Mouse (Mus musculus) hindbrain, embryonic 11.5 days (tissue): ENCODE data around the gene Gabarapl2. TPM values are rescaled to one million over a fixed set of nuclear protein-coding genes. Genes with fewer than 3 reads are reported as not detected.
"Not testable (repeated sequence)": the region's sequence is repeated elsewhere in the genome, so short reads cannot be mapped to it uniquely, and the experiment has no call there.

Experiments used
- ATAC-seq: fragments of 200-750 bp; cut with Nextera tagmentation; 2 replicates; pipeline ENCODE4 v1.8.0; 2017; ENCODE audit warnings: mild to moderate bottlenecking, moderate TSS enrichment, moderate library complexity; ENCODE audit not compliant: low FRiP score
- DNase-seq: peaks from one replicate; pipeline ENCODE4 v3.0.0-alpha.2; 2015; ENCODE audit warnings: low spot score
- H3K27ac ChIP-seq: fragments of 300-500 bp; sonication (generic); 2 replicates; pipeline ENCODE4 v1.5.1; 2014; ENCODE audit warnings: mild to moderate bottlenecking, low read depth, low read length
- H3K27me3 ChIP-seq: fragments of 300-500 bp; sonication (generic); 2 replicates; pipeline ENCODE4 v1.6.1; 2014; ENCODE audit warnings: mild to moderate bottlenecking, low read length, moderate library complexity, mixed read lengths; ENCODE audit not compliant: control insufficient read depth, insufficient read depth
- H3K36me3 ChIP-seq: fragments of 300-500 bp; sonication (generic); 2 replicates; pipeline ENCODE4 v1.6.1; 2014; ENCODE audit warnings: mild to moderate bottlenecking, low read length, moderate library complexity, mixed read lengths; ENCODE audit not compliant: control insufficient read depth, insufficient read depth
- H3K4me1 ChIP-seq: fragments of 300-500 bp; sonication (generic); replicated peaks from 2 replicates; pipeline ENCODE4 v1.6.1; 2014; ENCODE audit warnings: low read length, mixed read lengths; ENCODE audit not compliant: control insufficient read depth, insufficient read depth
- H3K4me2 ChIP-seq: fragments of 300-500 bp; sonication (generic); replicated peaks from 2 replicates; pipeline ENCODE4 v1.6.1; 2014; ENCODE audit warnings: mild to moderate bottlenecking, low read depth, low read length
- H3K4me3 ChIP-seq: fragments of 300-500 bp; sonication (generic); 2 replicates; pipeline ENCODE4 v1.5.1; 2014; ENCODE audit warnings: low read depth, low read length
- H3K9ac ChIP-seq: fragments of 300-500 bp; sonication (generic); 2 replicates; pipeline ENCODE4 v1.6.1; 2014; ENCODE audit warnings: low read depth, low read length
- H3K9me3 ChIP-seq: fragments of 300-500 bp; sonication (generic); 2 replicates; pipeline ENCODE4 v1.6.1; 2016; ENCODE audit warnings: low read length; ENCODE audit not compliant: control insufficient read depth
- WGBS: fragments of 180-500 bp; shearing (Covaris S2); extraction: QIAGEN DNeasy Blood & Tissue Kit; methylation state at CpG from one replicate; pipeline ENCODE4 v1.1.7; 2014; 5-methylcytosine and 5-hydroxymethylcytosine counted together
- polyA plus RNA-seq: library from polyadenylated mRNA; unstranded; fragments of >200 nt; fragmentation: Nextera tagmentation; extraction: Ambion mirVana; gene quantifications from 2 replicates; pipeline ENCODE4 v1.2.1, GENCODE M21; 2014

Gene Gabarapl2
- polyA plus RNA-seq, 1 experiment from 2014 or later, result 351 TPM

DNA sequence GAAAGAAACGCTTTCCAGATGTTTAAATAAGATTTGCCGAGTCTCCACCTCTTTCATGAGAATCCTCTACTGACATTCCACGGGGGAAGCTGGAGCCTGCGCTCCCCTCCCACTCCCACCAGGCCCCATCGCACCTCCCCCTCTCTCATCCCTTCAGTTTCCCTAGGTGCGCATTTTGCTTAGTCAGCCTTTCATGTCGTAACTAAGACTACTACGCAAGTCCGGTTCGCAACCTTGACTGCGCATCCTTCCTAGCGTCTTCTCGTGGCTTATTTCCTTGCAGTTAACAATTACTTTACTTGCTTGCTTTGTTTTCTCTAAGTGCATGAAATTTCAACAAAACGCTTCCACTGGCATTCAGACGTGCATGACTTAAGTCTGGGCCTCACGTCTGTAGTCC, 8.8 kb upstream of the Gabarapl2 start:
- no peaks in the 10 kb centered on the region for H3K36me3 ChIP-seq
- H3K4me1 ChIP-seq, result peaks cover 3% of the 10 kb centered on the region; the same call in 1 of the 2 replicates
- DNase-seq (no peak), ATAC-seq (no peak)
- no peak overlapping the region for H3K9ac ChIP-seq
- no peak overlapping the region for H3K27ac ChIP-seq
- no peak overlapping the region for H3K4me3 ChIP-seq
- no peaks in the 10 kb centered on the region for H3K27me3 ChIP-seq
- no peaks in the 10 kb centered on the region for H3K9me3 ChIP-seq
- H3K4me2 ChIP-seq, result no peak overlapping the region
- WGBS, result 80% methylated on average over 16 of the region's 16 CpGs

DNA sequence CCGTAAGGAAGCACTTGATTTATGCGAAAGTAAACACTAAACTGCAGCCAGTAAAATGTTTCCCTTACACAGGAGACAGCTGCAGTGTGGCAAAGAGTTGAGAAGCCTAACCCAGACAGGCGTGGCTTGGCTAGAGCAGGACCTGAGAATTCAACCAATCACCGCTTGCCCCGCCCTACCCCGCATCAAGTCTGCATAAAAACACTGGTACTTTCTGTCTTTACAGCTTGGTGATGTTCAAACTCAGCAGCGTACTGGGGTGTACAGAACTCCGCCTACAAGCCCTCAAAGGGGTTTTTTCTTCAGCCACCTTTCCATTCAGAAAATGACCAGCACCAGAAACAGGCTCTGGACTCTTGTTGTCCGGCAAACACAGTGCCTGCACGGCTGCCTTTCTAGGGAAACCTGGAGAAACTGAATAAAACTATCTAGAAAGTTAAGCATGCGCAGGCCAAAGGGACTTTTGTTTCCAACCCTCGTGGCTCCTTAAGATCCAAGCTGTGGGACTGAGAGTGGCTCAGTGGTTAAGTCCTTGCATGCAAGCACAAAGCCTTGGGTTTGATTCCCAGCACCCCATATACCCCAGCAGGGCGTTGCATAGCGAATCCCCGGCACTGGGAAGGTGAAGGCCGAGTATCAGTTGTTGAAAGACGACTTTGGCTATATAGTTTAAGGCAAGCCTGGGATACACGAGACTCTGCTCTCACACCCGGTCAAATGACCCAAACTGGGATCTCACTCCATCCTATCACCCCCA, 7.7 kb upstream of the Gabarapl2 start:
- Histone ChIP-seq H3K4me1 (peaks cover 3% of the 10 kb centered on the region; the same call in 1 of the 2 replicates), H3K4me2 (peak overlapping the region; percentile 80), H3K4me3 (peak overlapping the region; percentile 77), H3K27me3 (no peaks in the 10 kb centered on the region), H3K27ac (peak overlapping the region; percentile 86), H3K9me3 (no peaks in the 10 kb centered on the region), H3K36me3 (no peaks in the 10 kb centered on the region), H3K9ac (peak overlapping the region; percentile 86)
- peak; percentile 56 for DNase-seq
- WGBS, result 27% methylated on average over 19 of the region's 19 CpGs
- peak; percentile 22; the same call in 1 of the 2 replicates for ATAC-seq

DNA sequence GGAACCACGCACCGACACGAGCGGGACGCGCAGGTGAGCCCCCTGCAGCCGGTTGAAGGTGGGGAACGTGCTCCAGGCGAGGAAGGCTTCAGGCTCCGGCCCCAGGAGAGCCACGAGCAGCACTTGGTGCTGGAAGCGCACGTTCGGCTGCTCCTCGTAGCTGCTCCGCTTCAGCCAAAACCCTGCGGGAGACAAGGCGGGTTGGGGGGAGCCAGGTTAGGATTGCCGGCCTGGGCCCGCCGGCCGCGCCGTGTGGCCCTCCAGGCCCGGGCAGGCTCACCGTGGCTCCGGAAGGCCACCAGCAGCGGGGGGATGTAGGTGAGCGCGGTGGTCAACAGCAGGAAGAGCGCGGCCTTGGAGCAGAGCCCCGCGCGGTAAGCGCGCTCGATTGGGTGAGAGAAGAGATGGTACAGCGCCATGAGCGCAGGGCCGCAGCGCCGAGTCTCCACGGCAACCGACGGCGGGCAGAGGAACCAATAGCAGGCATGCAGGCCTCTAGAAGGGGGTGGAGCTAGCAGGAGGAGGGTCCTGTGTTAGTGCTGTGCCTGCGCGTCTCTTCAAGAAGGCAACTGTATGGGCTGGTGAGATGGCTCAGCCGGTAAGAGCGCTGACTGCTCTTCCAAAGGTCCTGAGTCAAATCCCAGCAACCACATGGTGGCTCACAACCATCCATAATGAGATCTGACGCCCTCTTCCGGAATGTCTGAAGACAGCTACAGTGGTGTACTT, 7.0 kb upstream of the Gabarapl2 start, which contains the start of gene Tmem231:
Gene Tmem231 (minus strand): TSS at position 534 of the 729 bp plus-strand sequence.
- H3K27ac ChIP-seq, result peak within 1 kb of the TSS; percentile 86
- no peaks in the 10 kb centered on the region for H3K36me3 ChIP-seq
- no peaks in the 10 kb centered on the region for H3K9me3 ChIP-seq
- peak within 1 kb of the TSS; percentile 80 for H3K4me2 ChIP-seq
- ATAC-seq (peak; percentile 99), DNase-seq (peak; percentile 93)
- under 1% methylated on average over 53 of the region's 53 CpGs for WGBS
- no peaks in the 10 kb centered on the region for H3K27me3 ChIP-seq
- H3K4me3 ChIP-seq, result peak within 1 kb of the TSS; percentile 77
- peak within 1 kb of the TSS; percentile 86 for H3K9ac ChIP-seq
- H3K4me1 ChIP-seq, result peaks cover 3% of the 10 kb centered on the region; the same call in 1 of the 2 replicates

DNA sequence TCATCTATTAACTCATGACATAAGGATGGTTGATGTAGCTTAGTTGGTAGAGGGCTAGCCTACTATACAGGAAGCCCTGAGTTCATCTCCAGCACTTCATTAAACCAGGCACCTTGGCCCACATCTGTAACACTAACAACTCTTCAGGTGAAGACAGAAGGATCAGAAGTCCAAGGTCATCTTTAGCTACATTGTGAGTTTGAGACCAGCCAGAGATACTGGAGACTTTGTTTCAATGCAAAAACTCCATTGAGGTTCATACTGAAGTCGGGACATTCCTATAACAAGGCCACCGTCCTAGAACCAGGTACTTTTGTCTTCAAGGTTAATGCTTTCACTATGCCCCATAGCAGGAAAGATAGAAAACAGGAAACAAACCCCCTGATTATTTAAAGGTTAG, 6.3 kb upstream of the Gabarapl2 start:
- ATAC-seq (no peak), DNase-seq (no peak)
- Histone ChIP-seq H3K27ac (no peak overlapping the region), H3K4me3 (no peak overlapping the region), H3K9ac (no peak overlapping the region), H3K36me3 (no peaks in the 10 kb centered on the region), H3K27me3 (no peaks in the 10 kb centered on the region), H3K4me1 (peaks cover 3% of the 10 kb centered on the region; the same call in 1 of the 2 replicates), H3K4me2 (no peak overlapping the region), H3K9me3 (no peaks in the 10 kb centered on the region)
- 89% methylated on average over 2 of the region's 2 CpGs for WGBS

DNA sequence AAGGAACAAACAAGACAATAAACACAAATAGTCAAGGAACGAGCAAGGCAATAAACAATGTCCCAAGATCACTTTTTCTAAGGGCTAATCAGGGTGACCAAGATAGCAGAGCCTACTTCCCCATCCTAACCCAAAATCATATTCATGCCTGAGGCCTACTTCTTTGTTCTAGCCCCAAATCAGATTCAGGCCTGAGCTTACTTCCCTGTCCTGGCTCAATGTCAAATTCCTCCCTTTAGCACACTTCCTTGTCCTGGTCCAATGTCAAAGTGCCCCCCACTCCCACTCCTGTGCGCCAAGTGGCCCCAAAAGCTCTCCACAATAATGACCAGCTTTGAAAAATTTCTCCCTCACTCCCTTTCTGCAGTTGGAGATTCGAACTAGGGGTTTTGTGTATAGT, 3.3 kb upstream of the Gabarapl2 start:
- Histone ChIP-seq H3K36me3 (no peaks in the 10 kb centered on the region), H3K4me1 (peaks cover 10% of the 10 kb centered on the region), H3K9me3 (no peaks in the 10 kb centered on the region), H3K4me3 (no peak overlapping the region), H3K27me3 (no peaks in the 10 kb centered on the region), H3K9ac (no peak overlapping the region), H3K4me2 (no peak overlapping the region), H3K27ac (no peak overlapping the region)
- DNase-seq, result no peak
- ATAC-seq, result no peak
- 68% methylated on average over 3 of the region's 3 CpGs for WGBS

DNA sequence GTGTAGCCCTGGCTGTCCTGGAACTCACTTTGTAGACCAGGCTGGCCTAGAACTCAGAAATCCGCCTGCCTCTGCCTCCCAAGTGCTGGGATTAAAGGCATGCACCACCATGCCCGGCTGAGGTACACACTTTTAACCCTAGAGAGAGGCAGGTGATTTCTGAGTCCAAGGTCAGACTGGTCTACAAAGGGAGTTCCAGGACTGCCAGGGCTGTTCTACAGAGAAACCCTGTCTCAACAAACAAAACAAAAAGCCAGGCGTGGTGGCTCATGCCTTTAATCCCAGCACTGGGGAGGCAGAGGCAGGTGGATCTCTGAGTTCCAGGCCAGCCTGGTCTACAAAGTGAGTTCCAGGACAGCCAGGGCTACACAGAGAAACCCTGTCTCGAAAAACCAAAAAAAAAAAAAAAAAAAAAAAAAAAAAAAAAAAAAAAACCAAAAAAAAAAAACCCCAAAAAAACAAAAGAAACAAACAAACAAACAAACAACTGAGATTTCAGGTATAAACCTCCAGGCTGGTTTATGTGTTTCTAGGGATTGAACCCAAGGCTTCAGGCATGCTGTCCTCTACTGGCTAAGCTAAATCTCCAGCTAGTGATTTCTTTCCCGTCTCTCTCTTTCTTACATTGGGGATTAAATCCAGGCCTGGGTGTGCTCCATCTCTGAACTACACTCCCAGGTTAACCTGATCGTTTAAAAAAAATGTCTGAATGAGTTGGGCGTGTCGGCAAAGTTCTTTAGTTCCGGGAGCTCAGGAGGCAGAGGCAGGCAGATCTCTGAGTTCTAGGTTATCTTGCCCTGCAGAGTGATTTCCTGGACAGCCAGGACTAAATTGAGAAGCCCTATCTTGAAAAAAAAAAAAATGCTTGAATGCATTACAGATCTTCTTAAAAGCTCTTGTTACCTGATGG, 2.2 kb upstream of the Gabarapl2 start:
- H3K4me1 ChIP-seq, H3K9me3 ChIP-seq, DNase-seq, H3K27me3 ChIP-seq, H3K36me3 ChIP-seq, H3K4me2 ChIP-seq, H3K9ac ChIP-seq, ATAC-seq, H3K4me3 ChIP-seq, H3K27ac ChIP-seq: not testable (repeated sequence)
- 88% methylated on average over 8 of the region's 9 CpGs for whole genome bisulfite sequencing

DNA sequence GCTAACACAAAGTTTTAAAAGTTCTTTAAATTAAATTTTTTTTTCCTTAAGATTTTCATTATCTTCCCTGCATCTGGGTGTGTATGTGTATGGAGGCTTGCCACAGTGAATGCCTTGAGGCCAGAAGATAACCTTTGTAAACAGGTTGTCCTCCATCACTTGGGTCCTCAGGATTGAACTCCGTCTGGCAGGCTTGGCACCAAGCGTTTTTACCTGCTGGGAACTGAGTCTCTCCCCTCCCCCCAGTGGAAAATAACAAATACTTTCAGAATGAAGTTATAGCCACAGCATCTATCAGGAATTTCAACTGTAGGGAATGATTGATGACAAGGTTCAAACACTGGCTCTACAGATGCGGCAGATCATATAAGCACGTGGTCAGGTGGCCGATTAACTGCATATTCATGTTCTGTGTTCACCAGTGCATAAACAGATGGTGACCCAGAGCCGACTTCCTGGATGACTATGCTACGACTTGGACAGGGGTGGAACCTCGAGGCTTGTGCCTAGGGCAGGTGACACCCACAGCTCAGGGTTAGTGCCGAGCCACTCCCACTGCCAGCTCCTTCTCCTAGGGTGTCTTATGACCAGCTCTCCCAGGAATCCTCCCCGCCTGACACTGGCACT, 874 bp upstream of the Gabarapl2 start:
- ATAC-seq (peak; percentile 75), DNase-seq (peak; percentile 25)
- H3K36me3 ChIP-seq, result no peaks in the 10 kb centered on the region
- H3K27ac ChIP-seq, result no peak overlapping the region
- WGBS, result 17% methylated on average over 10 of the region's 10 CpGs
- peak overlapping the region; percentile 45; the same call in 1 of the 2 replicates for H3K9ac ChIP-seq
- H3K4me1 ChIP-seq, result peaks cover 7% of the 10 kb centered on the region
- H3K4me3 ChIP-seq, result peak overlapping the region; percentile 96
- H3K4me2 ChIP-seq, result peak overlapping the region; percentile 87
- H3K27me3 ChIP-seq, result no peaks in the 10 kb centered on the region
- H3K9me3 ChIP-seq, result no peaks in the 10 kb centered on the region

DNA sequence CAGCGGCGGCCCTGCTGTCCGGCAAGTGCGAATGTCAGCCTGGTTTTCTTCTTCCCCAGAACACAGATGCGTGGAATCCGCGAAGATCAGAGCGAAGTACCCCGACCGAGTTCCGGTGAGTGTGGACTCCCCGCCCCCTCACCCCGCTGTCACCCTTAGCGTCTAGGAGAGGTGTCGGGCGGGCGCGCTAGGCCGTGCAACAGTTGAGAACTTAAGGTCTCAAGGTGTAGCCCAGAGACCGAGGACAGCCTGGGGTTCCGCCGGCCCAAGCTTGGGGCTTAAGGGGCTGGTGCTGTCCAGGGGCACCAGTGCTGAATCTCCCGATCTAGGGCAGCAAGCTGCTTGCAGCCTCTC, 575 bp downstream of the Gabarapl2 start:
- H3K4me3 ChIP-seq, result peak overlapping the region; percentile 96
- H3K4me2 ChIP-seq, result peak overlapping the region; percentile 87
- WGBS, result under 1% methylated on average over 23 of the region's 23 CpGs
- H3K9ac ChIP-seq, result peak overlapping the region; percentile 82
- peaks cover 7% of the 10 kb centered on the region for H3K4me1 ChIP-seq
- H3K36me3 ChIP-seq, result 0 out of 2 replicates have a peak, but pooled peaks cover 3% of the 10 kb centered on the region
- peak; percentile 53 for DNase-seq
- no peaks in the 10 kb centered on the region for H3K9me3 ChIP-seq
- peak overlapping the region; percentile 30; the same call in 1 of the 2 replicates for H3K27ac ChIP-seq
- H3K27me3 ChIP-seq, result no peaks in the 10 kb centered on the region
- peak; percentile 34; the same call in 1 of the 2 replicates for ATAC-seq
